Mouse (Mus musculus) heart, embryonic 11.5 days (tissue): ENCODE results near the gene Cmip. TPM values are rescaled to one million over a fixed set of nuclear protein-coding genes. Genes with fewer than 3 reads are reported as not detected.

Source experiments
- ATAC-seq: fragments of 200-750 bp; cut with Nextera tagmentation; replicated peaks from 2 replicates; pipeline ENCODE4 v1.8.0; 2017; ENCODE audit warnings: moderate library complexity; ENCODE audit not compliant: insufficient number of reproducible peaks, low FRiP score, low TSS enrichment
- H3K27ac ChIP-seq: fragments of 300-500 bp; sonication (generic); 2 replicates; pipeline ENCODE4 v1.5.1; 2014; ENCODE audit warnings: mild to moderate bottlenecking, low read depth, low read length
- H3K27me3 ChIP-seq: fragments of 300-500 bp; sonication (generic); 2 replicates; pipeline ENCODE4 v1.6.1; 2014; ENCODE audit warnings: mild to moderate bottlenecking, low read length, mixed read lengths; ENCODE audit not compliant: control insufficient read depth, insufficient read depth
- H3K36me3 ChIP-seq: fragments of 300-500 bp; sonication (generic); 2 replicates; pipeline ENCODE4 v1.6.1; 2014; ENCODE audit warnings: mild to moderate bottlenecking, low read length, moderate library complexity, mixed read lengths; ENCODE audit not compliant: control insufficient read depth, insufficient read depth
- H3K4me1 ChIP-seq: fragments of 300-500 bp; sonication (generic); 2 replicates; pipeline ENCODE4 v1.6.1; 2014; ENCODE audit warnings: low read length; ENCODE audit not compliant: control insufficient read depth, insufficient read depth
- H3K4me2 ChIP-seq: fragments of 300-500 bp; sonication (generic); 2 replicates; pipeline ENCODE4 v1.6.1; 2014; ENCODE audit warnings: mild to moderate bottlenecking, moderate library complexity
- H3K4me3 ChIP-seq: fragments of 300-500 bp; sonication (generic); 2 replicates; pipeline ENCODE4 v1.5.1; 2014; ENCODE audit warnings: low read depth, low read length
- H3K9ac ChIP-seq: fragments of 300-500 bp; sonication (generic); 2 replicates; pipeline ENCODE4 v1.6.1; 2014; ENCODE audit warnings: mild to moderate bottlenecking, low read depth, low read length, moderate library complexity
- H3K9me3 ChIP-seq: fragments of 300-500 bp; sonication (generic); replicated peaks from 2 replicates; pipeline ENCODE4 v1.6.1; 2016; ENCODE audit warnings: low read length; ENCODE audit not compliant: control insufficient read depth
- WGBS: fragments of 180-500 bp; shearing (Covaris S2); extraction: QIAGEN DNeasy Blood & Tissue Kit; methylation state at CpG from one replicate; pipeline ENCODE4 v1.1.7; 2014; ENCODE audit not compliant: insufficient replicate concordance; 5-methylcytosine and 5-hydroxymethylcytosine counted together
- polyA plus RNA-seq: library from polyadenylated mRNA; unstranded; fragments of >200 nt; fragmentation: Nextera tagmentation; extraction: Ambion mirVana; gene quantifications from 2 replicates; pipeline ENCODE4 v1.2.1, GENCODE M21; 2014

The Cmip gene
- polyA plus RNA-seq, 1 experiment from 2014 or later: 8.6 TPM

DNA sequence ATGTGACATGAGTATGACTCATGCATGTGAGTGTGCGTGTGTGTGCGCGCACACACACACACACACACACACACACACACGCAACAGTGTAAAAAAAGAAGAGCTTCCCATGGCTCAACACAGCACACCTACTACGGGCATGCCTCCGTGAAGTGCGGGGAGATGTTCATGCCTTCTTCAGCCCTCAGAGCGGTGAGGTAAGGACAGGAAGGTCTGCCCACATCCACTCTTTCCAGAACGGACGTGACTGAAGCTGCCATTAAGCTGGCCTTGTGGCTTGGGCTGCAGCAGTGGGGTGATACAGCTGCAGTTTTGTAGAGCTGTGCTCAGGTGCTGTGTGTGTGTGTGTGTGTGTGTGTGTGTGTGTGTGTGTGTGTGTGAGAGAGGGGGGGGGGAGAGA lies 63.8 kb downstream of the Cmip start:
- 93% methylated on average over 10 of the region's 10 CpGs for WGBS
- no peaks in the 10 kb centered on the region for H3K27me3 ChIP-seq
- no peak for ATAC-seq
- no peaks in the 10 kb centered on the region for H3K9me3 ChIP-seq
- peaks cover 5% of the 10 kb centered on the region; the same call in 1 of the 2 replicates for H3K4me1 ChIP-seq
- H3K4me2 ChIP-seq: no peak overlapping the region
- H3K9ac ChIP-seq: no peak overlapping the region
- no peak overlapping the region for H3K27ac ChIP-seq
- H3K36me3 ChIP-seq: no peaks in the 10 kb centered on the region
- H3K4me3 ChIP-seq: no peak overlapping the region

- 91% methylated on average over 15 of the region's 15 CpGs for WGBS
These were observed 64.4 kb downstream of the Cmip start for GRCm38 (mm10) chr8:117321232-117321631.

DNA sequence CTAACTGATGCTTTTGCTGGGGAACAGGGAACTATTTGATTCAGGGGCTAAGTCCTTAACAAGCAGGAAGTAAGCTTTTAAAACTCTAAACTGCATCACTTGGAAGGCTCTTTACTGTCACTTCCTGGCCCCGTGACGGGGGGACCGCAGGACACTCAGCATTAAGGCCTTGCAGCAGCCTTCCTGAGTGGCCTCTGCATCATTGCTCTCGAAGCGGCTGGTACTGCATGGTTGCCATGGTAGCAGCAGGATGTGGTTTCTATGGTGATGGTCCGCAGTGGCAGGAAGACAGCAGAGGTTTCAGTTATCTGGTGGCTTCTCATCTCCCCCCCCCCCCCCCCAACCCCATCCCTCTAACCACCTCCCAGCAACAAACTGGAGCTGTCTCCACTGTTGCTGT lies 65.2 kb downstream of the Cmip start:
- H3K4me2 ChIP-seq: no peak overlapping the region
- no peaks in the 10 kb centered on the region for H3K27me3 ChIP-seq
- peaks cover 5% of the 10 kb centered on the region for H3K4me1 ChIP-seq
- H3K9me3 ChIP-seq: no peaks in the 10 kb centered on the region
- H3K4me3 ChIP-seq: no peak overlapping the region
- 72% methylated on average over 6 of the region's 6 CpGs for WGBS
- no peaks in the 10 kb centered on the region for H3K36me3 ChIP-seq
- no peak for ATAC-seq
- H3K9ac ChIP-seq: no peak overlapping the region
- H3K27ac ChIP-seq: no peak overlapping the region

More at GRCm38 (mm10) chr8:117321232-117321631, 64.4 kb downstream of the Cmip start:
- H3K4me2 ChIP-seq: no peak overlapping the region
- H3K27me3 ChIP-seq: no peaks in the 10 kb centered on the region
- no peak overlapping the region for H3K4me3 ChIP-seq
- no peak for ATAC-seq
- H3K36me3 ChIP-seq: no peaks in the 10 kb centered on the region
- no peaks in the 10 kb centered on the region for H3K9me3 ChIP-seq
- peaks cover 5% of the 10 kb centered on the region; the same call in 1 of the 2 replicates for H3K4me1 ChIP-seq
- no peak overlapping the region for H3K9ac ChIP-seq
- H3K27ac ChIP-seq: no peak overlapping the region

- no peak for ATAC-seq
- Histone ChIP-seq H3K4me3 (no peak overlapping the region), H3K4me1 (peaks cover 11% of the 10 kb centered on the region), H3K4me2 (no peak overlapping the region), H3K36me3 (no peaks in the 10 kb centered on the region), H3K9me3 (no peaks in the 10 kb centered on the region), H3K27me3 (no peaks in the 10 kb centered on the region), H3K27ac (no peak overlapping the region), H3K9ac (no peak overlapping the region)
- WGBS: 23% methylated on average over 8 of the region's 8 CpGs
These were observed 65.9 kb downstream of the Cmip start for GRCm38 (mm10) chr8:117322715-117323310.

DNA sequence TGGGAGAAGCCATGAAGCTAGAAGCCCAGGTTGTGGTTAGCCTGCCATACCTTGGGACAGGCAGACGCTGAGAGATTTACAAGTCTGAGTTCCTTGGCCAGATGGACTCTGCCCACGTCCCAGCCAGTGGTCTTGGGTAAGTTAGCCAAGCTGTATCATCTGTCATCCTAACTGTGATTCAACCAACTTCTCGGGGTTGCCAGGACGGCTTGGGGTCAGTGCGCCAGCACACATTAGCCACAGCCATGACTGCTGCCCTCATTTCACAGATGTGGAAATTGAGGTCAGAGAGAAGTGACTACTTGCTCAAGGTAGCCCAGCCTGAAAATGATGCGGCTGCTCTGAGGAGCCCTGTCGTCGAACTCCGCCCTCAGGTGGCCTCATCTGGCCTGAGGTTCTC lies 68.0 kb downstream of the Cmip start:
- H3K27ac ChIP-seq: no peak overlapping the region
- no peaks in the 10 kb centered on the region for H3K27me3 ChIP-seq
- 92% methylated on average over 9 of the region's 9 CpGs for WGBS
- peaks cover 11% of the 10 kb centered on the region for H3K4me1 ChIP-seq
- no peaks in the 10 kb centered on the region for H3K36me3 ChIP-seq
- no peak for ATAC-seq
- H3K9ac ChIP-seq: no peak overlapping the region
- H3K4me3 ChIP-seq: no peak overlapping the region
- no peak overlapping the region for H3K4me2 ChIP-seq
- H3K9me3 ChIP-seq: no peaks in the 10 kb centered on the region

DNA sequence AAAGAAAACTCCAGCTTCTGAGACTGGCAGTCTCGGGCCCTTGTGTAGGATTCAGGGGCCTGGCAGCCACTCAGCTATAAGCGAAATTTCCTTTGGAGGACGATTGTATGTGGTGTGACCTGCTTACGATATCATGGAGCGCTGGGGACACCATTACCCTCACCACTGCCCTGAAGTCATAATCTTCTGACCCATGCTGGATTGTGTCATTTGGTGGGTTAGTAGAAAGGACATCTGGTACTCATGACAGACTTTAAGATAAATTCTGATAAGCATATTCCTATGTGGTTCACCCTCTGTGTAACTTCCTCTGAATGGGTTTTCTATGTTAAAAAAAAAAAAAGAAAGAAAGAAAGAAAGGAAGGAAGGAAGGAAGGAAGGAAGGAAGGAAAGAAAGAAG lies 69.9 kb downstream of the Cmip start:
- H3K27me3 ChIP-seq: no peaks in the 10 kb centered on the region
- no peak overlapping the region for H3K9ac ChIP-seq
- 68% methylated on average over 5 of the region's 5 CpGs for WGBS
- H3K27ac ChIP-seq: no peak overlapping the region; the same call in 1 of the 2 replicates
- no peak overlapping the region for H3K4me2 ChIP-seq
- H3K36me3 ChIP-seq: no peaks in the 10 kb centered on the region
- no peaks in the 10 kb centered on the region for H3K9me3 ChIP-seq
- H3K4me1 ChIP-seq: peaks cover 11% of the 10 kb centered on the region
- ATAC-seq: no peak
- no peak overlapping the region for H3K4me3 ChIP-seq

GRCm38 (mm10) chr8:117327385-117327837 lies 70.5 kb downstream of the Cmip start:
- peak overlapping the region; percentile 71 for H3K27ac ChIP-seq
- no peak for ATAC-seq

DNA sequence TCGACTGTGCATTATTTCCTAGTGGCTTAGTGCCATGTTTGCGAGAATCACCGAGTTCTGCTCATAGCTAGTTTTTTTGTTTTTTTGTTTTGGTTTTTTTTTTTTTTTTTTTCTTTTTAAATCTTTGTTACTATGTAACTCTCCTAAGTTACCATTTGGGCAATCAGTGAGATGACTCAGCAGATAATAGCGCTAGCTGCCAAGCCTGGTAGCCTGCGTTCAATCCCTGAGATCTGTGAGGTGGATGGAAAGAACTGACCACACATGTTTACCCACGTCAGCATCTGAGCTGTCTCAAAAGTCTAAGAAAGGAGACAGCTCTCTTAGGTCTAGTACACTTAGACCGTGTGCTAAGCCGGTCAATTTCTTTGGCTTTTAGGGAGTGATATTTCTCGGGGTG lies 71.9 kb downstream of the Cmip start:
- Histone ChIP-seq H3K27ac (no peak overlapping the region), H3K4me3 (no peak overlapping the region), H3K4me1 (peaks cover 14% of the 10 kb centered on the region), H3K9ac (no peak overlapping the region), H3K36me3 (no peaks in the 10 kb centered on the region), H3K27me3 (no peaks in the 10 kb centered on the region), H3K4me2 (no peak overlapping the region), H3K9me3 (no peaks in the 10 kb centered on the region)
- ATAC-seq: no peak
- WGBS: 77% methylated on average over 9 of the region's 9 CpGs

More at GRCm38 (mm10) chr8:117327385-117327837, 70.5 kb downstream of the Cmip start:
- Histone ChIP-seq H3K27me3 (no peaks in the 10 kb centered on the region), H3K4me2 (peak overlapping the region; percentile 8; the same call in 1 of the 2 replicates), H3K9me3 (no peaks in the 10 kb centered on the region), H3K9ac (peak overlapping the region; percentile 34; the same call in 1 of the 2 replicates), H3K4me3 (no peak overlapping the region), H3K4me1 (peaks cover 10% of the 10 kb centered on the region), H3K36me3 (no peaks in the 10 kb centered on the region)
- WGBS: 26% methylated on average over 7 of the region's 7 CpGs

GRCm38 (mm10) chr8:117329167-117329566 lies 72.3 kb downstream of the Cmip start:
- H3K36me3 ChIP-seq: no peaks in the 10 kb centered on the region
- no peak overlapping the region for H3K27ac ChIP-seq
- no peak for ATAC-seq
- no peak overlapping the region for H3K4me2 ChIP-seq
- no peaks in the 10 kb centered on the region for H3K27me3 ChIP-seq
- WGBS: 80% methylated on average over 9 of the region's 9 CpGs
- H3K4me3 ChIP-seq: no peak overlapping the region
- H3K9me3 ChIP-seq: no peaks in the 10 kb centered on the region
- H3K4me1 ChIP-seq: peaks cover 18% of the 10 kb centered on the region
- no peak overlapping the region for H3K9ac ChIP-seq
